Mouse (Mus musculus) forebrain, embryonic 15.5 days (tissue): ENCODE results near the gene Grk1. TPM values are rescaled to one million over a fixed set of nuclear protein-coding genes. Genes with fewer than 3 reads are reported as not detected.

Experiments used
- ATAC-seq: fragments of 200-750 bp; cut with Nextera tagmentation; replicated peaks from 2 replicates; pipeline ENCODE4 v1.8.0; 2017; ENCODE audit warnings: mild to moderate bottlenecking, moderate TSS enrichment, moderate library complexity
- H3K27ac ChIP-seq: fragments of 300-500 bp; sonication (generic); replicated peaks from 2 replicates; pipeline ENCODE4 v1.5.1; 2015; ENCODE audit warnings: mild to moderate bottlenecking, inconsistent platforms
- H3K27me3 ChIP-seq: fragments of 300-500 bp; sonication (generic); 2 replicates; pipeline ENCODE4 v1.6.1; 2015; ENCODE audit warnings: inconsistent platforms
- H3K36me3 ChIP-seq: fragments of 300-500 bp; sonication (generic); 2 replicates; pipeline ENCODE4 v1.6.1; 2015; ENCODE audit warnings: mild to moderate bottlenecking, inconsistent platforms
- H3K4me1 ChIP-seq: fragments of 300-500 bp; sonication (generic); 2 replicates; pipeline ENCODE4 v1.6.1; 2015; ENCODE audit warnings: inconsistent platforms
- H3K4me2 ChIP-seq: fragments of 300-500 bp; sonication (generic); replicated peaks from 2 replicates; pipeline ENCODE4 v1.6.1; 2015; ENCODE audit warnings: mild to moderate bottlenecking, inconsistent platforms
- H3K4me3 ChIP-seq: fragments of 300-500 bp; sonication (generic); 2 replicates; pipeline ENCODE4 v1.5.1; 2015; ENCODE audit warnings: mild to moderate bottlenecking, inconsistent platforms
- H3K9ac ChIP-seq: fragments of 300-500 bp; sonication (generic); replicated peaks from 2 replicates; pipeline ENCODE4 v1.6.1; 2015; ENCODE audit warnings: mild to moderate bottlenecking, inconsistent platforms
- H3K9me3 ChIP-seq: fragments of 300-500 bp; sonication (generic); 2 replicates; pipeline ENCODE4 v1.6.1; 2016; ENCODE audit warnings: inconsistent platforms
- WGBS: fragments of 180-500 bp; shearing (Covaris S2); methylation state at CpG from one replicate; pipeline ENCODE4 v1.1.7; 2015; ENCODE audit warnings: mixed read lengths; 5-methylcytosine and 5-hydroxymethylcytosine counted together
- polyA plus RNA-seq: library from polyadenylated mRNA; unstranded; fragments of >200 nt; fragmentation: Nextera tagmentation; extraction: Ambion mirVana; gene quantifications from 2 replicates; pipeline ENCODE4 v1.2.1, GENCODE M21; 2015

Gene Grk1
- polyA plus RNA-seq: 0.03 TPM in 1 of 2 replicates, not detected in the other

GRCm38 (mm10) chr8:13404666-13405131, at the start of gene Grk1:
Grk1 (plus strand) TSS chr8:13405081.
- H3K27ac ChIP-seq: no peak within 1 kb of the TSS
- H3K36me3 ChIP-seq: no peaks in the 10 kb centered on the region
- H3K27me3 ChIP-seq: no peaks in the 10 kb centered on the region
- no peak within 1 kb of the TSS for H3K4me2 ChIP-seq
- H3K4me3 ChIP-seq: no peak within 1 kb of the TSS
- no peak for ATAC-seq
- H3K4me1 ChIP-seq: no peaks in the 10 kb centered on the region
- H3K9me3 ChIP-seq: no peaks in the 10 kb centered on the region
- no peak within 1 kb of the TSS for H3K9ac ChIP-seq
- WGBS: 82% methylated on average over 5 of the region's 5 CpGs

- Histone ChIP-seq H3K27me3 (no peaks in the 10 kb centered on the region), H3K4me2 (no peak overlapping the region), H3K36me3 (peaks cover 75% of the 10 kb centered on the region), H3K9me3 (no peaks in the 10 kb centered on the region), H3K9ac (no peak overlapping the region), H3K4me3 (no peak overlapping the region), H3K27ac (no peak overlapping the region), H3K4me1 (no peaks in the 10 kb centered on the region)
- 89% methylated on average over 6 of the region's 6 CpGs for WGBS
- ATAC-seq: no peak
Observed at GRCm38 (mm10) chr8:13356221-13356620, 48.7 kb upstream of the Grk1 start.

- Histone ChIP-seq H3K9ac (no peak overlapping the region), H3K4me1 (no peaks in the 10 kb centered on the region), H3K4me2 (no peak overlapping the region), H3K27ac (no peak overlapping the region), H3K4me3 (no peak overlapping the region), H3K27me3 (no peaks in the 10 kb centered on the region), H3K36me3 (peaks cover 75% of the 10 kb centered on the region), H3K9me3 (no peaks in the 10 kb centered on the region)
- ATAC-seq: no peak
- WGBS: 85% methylated on average over 10 of the region's 10 CpGs
Observed at GRCm38 (mm10) chr8:13356681-13357080, 48.2 kb upstream of the Grk1 start.

- no peak overlapping the region for H3K4me2 ChIP-seq
- no peaks in the 10 kb centered on the region for H3K4me1 ChIP-seq
- WGBS: 93% methylated on average over 7 of the region's 7 CpGs
- H3K9ac ChIP-seq: no peak overlapping the region
- H3K27me3 ChIP-seq: no peaks in the 10 kb centered on the region
- H3K9me3 ChIP-seq: no peaks in the 10 kb centered on the region
- H3K27ac ChIP-seq: no peak overlapping the region
- H3K36me3 ChIP-seq: peaks cover 89% of the 10 kb centered on the region
- no peak for ATAC-seq
- no peak overlapping the region for H3K4me3 ChIP-seq
Observed at GRCm38 (mm10) chr8:13360213-13360612, 44.7 kb upstream of the Grk1 start.

GRCm38 (mm10) chr8:13361865-13362264, 43.0 kb upstream of the Grk1 start:
- Histone ChIP-seq H3K9me3 (no peaks in the 10 kb centered on the region), H3K4me2 (no peak overlapping the region), H3K9ac (no peak overlapping the region), H3K27ac (no peak overlapping the region), H3K27me3 (no peaks in the 10 kb centered on the region), H3K36me3 (peaks cover 91% of the 10 kb centered on the region), H3K4me1 (no peaks in the 10 kb centered on the region), H3K4me3 (no peak overlapping the region)
- no peak for ATAC-seq
- WGBS: 97% methylated on average over 6 of the region's 6 CpGs

- no peaks in the 10 kb centered on the region for H3K9me3 ChIP-seq
- H3K4me3 ChIP-seq: no peak overlapping the region
- no peaks in the 10 kb centered on the region for H3K27me3 ChIP-seq
- H3K27ac ChIP-seq: no peak overlapping the region
- no peak for ATAC-seq
- peaks cover 79% of the 10 kb centered on the region for H3K36me3 ChIP-seq
- H3K4me2 ChIP-seq: no peak overlapping the region
- WGBS: 95% methylated on average over 8 of the region's 8 CpGs
- no peak overlapping the region for H3K9ac ChIP-seq
- no peaks in the 10 kb centered on the region for H3K4me1 ChIP-seq
Observed at GRCm38 (mm10) chr8:13373151-13373662, 31.7 kb upstream of the Grk1 start.

- H3K4me1 ChIP-seq: no peaks in the 10 kb centered on the region
- H3K4me3 ChIP-seq: no peak overlapping the region
- no peaks in the 10 kb centered on the region for H3K9me3 ChIP-seq
- peaks cover 26% of the 10 kb centered on the region for H3K36me3 ChIP-seq
- H3K27me3 ChIP-seq: no peaks in the 10 kb centered on the region
- no peak overlapping the region for H3K27ac ChIP-seq
- WGBS: 90% methylated on average over 7 of the region's 7 CpGs
- H3K4me2 ChIP-seq: no peak overlapping the region
- no peak overlapping the region for H3K9ac ChIP-seq
- no peak for ATAC-seq
Observed at GRCm38 (mm10) chr8:13381630-13382029, 23.3 kb upstream of the Grk1 start.

GRCm38 (mm10) chr8:13382536-13382935, 22.3 kb upstream of the Grk1 start:
- H3K4me2 ChIP-seq: no peak overlapping the region
- no peak overlapping the region for H3K9ac ChIP-seq
- no peak for ATAC-seq
- H3K27me3 ChIP-seq: no peaks in the 10 kb centered on the region
- peaks cover 21% of the 10 kb centered on the region for H3K36me3 ChIP-seq
- no peaks in the 10 kb centered on the region for H3K9me3 ChIP-seq
- no peak overlapping the region for H3K4me3 ChIP-seq
- WGBS: 95% methylated on average over 3 of the region's 3 CpGs
- no peaks in the 10 kb centered on the region for H3K4me1 ChIP-seq
- H3K27ac ChIP-seq: no peak overlapping the region

- H3K4me1 ChIP-seq: no peaks in the 10 kb centered on the region
- peaks cover 19% of the 10 kb centered on the region for H3K36me3 ChIP-seq
- no peak overlapping the region for H3K4me2 ChIP-seq
- ATAC-seq: no peak
- H3K27ac ChIP-seq: no peak overlapping the region
- H3K4me3 ChIP-seq: no peak overlapping the region
- H3K27me3 ChIP-seq: no peaks in the 10 kb centered on the region
- H3K9me3 ChIP-seq: no peaks in the 10 kb centered on the region
- 98% methylated on average over 4 of the region's 4 CpGs for WGBS
- no peak overlapping the region for H3K9ac ChIP-seq
Observed at GRCm38 (mm10) chr8:13382999-13383398, 21.9 kb upstream of the Grk1 start.

- WGBS: 83% methylated on average over 13 of the region's 13 CpGs
- no peaks in the 10 kb centered on the region for H3K4me1 ChIP-seq
- no peak for ATAC-seq
- no peak overlapping the region for H3K9ac ChIP-seq
- no peak overlapping the region for H3K27ac ChIP-seq
- H3K36me3 ChIP-seq: no peaks in the 10 kb centered on the region
- H3K27me3 ChIP-seq: no peaks in the 10 kb centered on the region
- H3K9me3 ChIP-seq: no peaks in the 10 kb centered on the region
- H3K4me3 ChIP-seq: no peak overlapping the region
- H3K4me2 ChIP-seq: no peak overlapping the region
Observed at GRCm38 (mm10) chr8:13386366-13386765, 18.5 kb upstream of the Grk1 start.

- no peak overlapping the region for H3K27ac ChIP-seq
- WGBS: 84% methylated on average over 8 of the region's 8 CpGs
- no peak overlapping the region for H3K4me3 ChIP-seq
- H3K9ac ChIP-seq: no peak overlapping the region
- no peaks in the 10 kb centered on the region for H3K27me3 ChIP-seq
- no peak for ATAC-seq
- H3K9me3 ChIP-seq: no peaks in the 10 kb centered on the region
- no peak overlapping the region for H3K4me2 ChIP-seq
- H3K4me1 ChIP-seq: no peaks in the 10 kb centered on the region
- no peaks in the 10 kb centered on the region for H3K36me3 ChIP-seq
Observed at GRCm38 (mm10) chr8:13387728-13388127, 17.2 kb upstream of the Grk1 start.

GRCm38 (mm10) chr8:13388744-13389143, 16.1 kb upstream of the Grk1 start:
- Histone ChIP-seq H3K36me3 (no peaks in the 10 kb centered on the region), H3K27me3 (no peaks in the 10 kb centered on the region), H3K4me3 (no peak overlapping the region), H3K4me2 (no peak overlapping the region), H3K4me1 (no peaks in the 10 kb centered on the region), H3K9me3 (no peaks in the 10 kb centered on the region), H3K27ac (no peak overlapping the region), H3K9ac (no peak overlapping the region)
- WGBS: 87% methylated on average over 2 of the region's 2 CpGs
- ATAC-seq: no peak

GRCm38 (mm10) chr8:13393869-13394268, 11.0 kb upstream of the Grk1 start:
- ATAC-seq: no peak
- no peak overlapping the region for H3K4me2 ChIP-seq
- H3K4me1 ChIP-seq: no peaks in the 10 kb centered on the region
- H3K27me3 ChIP-seq: no peaks in the 10 kb centered on the region
- H3K9me3 ChIP-seq: no peaks in the 10 kb centered on the region
- H3K4me3 ChIP-seq: no peak overlapping the region
- no peak overlapping the region for H3K9ac ChIP-seq
- H3K27ac ChIP-seq: no peak overlapping the region
- no peaks in the 10 kb centered on the region for H3K36me3 ChIP-seq
- WGBS: 92% methylated on average over 7 of the region's 7 CpGs
